Mouse (Mus musculus) lung, adult 2 months (tissue): ENCODE results near the gene Fgf13.

Experiments used
- CTCF ChIP-seq: fragments of 200-500 bp; IDR thresholded peaks from 2 replicates; pipeline ENCODE4 v1.5.1; 2011; ENCODE audit warnings: mild to moderate bottlenecking, low read length, control low read depth; ENCODE audit not compliant: insufficient read depth
- POLR2A ChIP-seq: fragments of 200-500 bp; IDR thresholded peaks from 2 replicates; pipeline ENCODE4 v1.6.1; 2011; ENCODE audit warnings: low read depth, mild to moderate bottlenecking, control low read depth, low read length, borderline replicate concordance; ENCODE audit errors: extremely low read depth

DNA sequence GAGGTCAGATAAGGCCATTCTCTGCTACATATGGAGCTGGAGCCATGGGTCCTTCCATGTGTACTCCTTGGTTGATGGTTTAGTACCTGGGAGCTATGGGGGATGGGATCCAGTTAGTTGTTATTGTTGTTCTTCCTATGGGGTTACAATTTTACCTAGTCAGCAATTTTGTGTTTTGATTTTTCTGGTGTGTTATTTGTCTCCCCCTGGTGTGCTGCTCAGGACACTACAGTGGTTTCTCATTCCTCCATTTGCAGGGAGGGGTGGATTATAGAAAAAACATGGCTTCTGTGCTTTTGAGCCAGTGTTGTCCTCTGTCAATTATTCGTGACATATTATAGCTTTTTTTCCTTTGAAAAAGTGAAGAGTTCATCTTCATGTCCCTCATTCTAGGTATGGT, 38.7 kb upstream of the Fgf13 start:
- TF ChIP-seq CTCF (no peak), POLR2A (no peak)
